Mouse (Mus musculus) gastrocnemius, adult 18-20 months (tissue): ENCODE measurements around the gene Cst11. TPM values are rescaled to one million over a fixed set of nuclear protein-coding genes. Genes with fewer than 3 reads are reported as not detected.
"Not testable (repeated sequence)": the region's sequence is repeated elsewhere in the genome, so short reads cannot be mapped to it uniquely, and the experiment has no call there.

Experiments used
- DNase-seq: peaks from one replicate; pipeline ENCODE4 v3.0.0; 2021; ENCODE audit warnings: low spot score
- long read RNA-seq, 2 experiments: library from polyadenylated mRNA; stranded (forward); transcript quantifications; one replicate each; pipeline ENCODE4 v2.0.0; 2021
- total RNA-seq, 2 experiments: library from RNA; stranded (reverse); gene quantifications; 2 replicates each; pipeline ENCODE4 v1.2.3; 2021

The Cst11 gene
- not detected for total RNA-seq
- long read RNA-seq, experiment 1: 0 reads
- long read RNA-seq, experiment 2: 0 reads

DNA sequence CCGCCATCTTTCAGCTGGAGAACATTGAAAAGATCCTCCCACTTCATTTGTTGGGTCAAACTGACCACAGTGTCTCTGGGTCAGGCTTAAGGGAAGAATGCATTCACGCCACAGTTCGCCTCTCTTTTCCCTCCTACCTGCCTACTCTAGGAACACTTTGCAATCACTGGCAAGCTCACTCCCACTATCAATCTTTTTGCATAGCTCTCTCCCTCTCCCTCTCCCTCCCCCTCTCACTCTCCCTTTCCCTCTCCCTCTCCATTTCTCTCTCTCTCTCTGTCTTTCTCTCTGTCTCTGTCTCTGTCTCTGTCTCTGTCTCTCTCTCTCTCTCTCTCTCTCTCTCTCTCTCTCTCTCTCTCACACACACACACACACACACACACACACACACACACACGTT lies at the start of gene Cst11:
Gene Cst11, minus strand, starts transcription at position 101 of the 400 bp plus-strand sequence.
- DNase-seq: not testable (repeated sequence)

DNA sequence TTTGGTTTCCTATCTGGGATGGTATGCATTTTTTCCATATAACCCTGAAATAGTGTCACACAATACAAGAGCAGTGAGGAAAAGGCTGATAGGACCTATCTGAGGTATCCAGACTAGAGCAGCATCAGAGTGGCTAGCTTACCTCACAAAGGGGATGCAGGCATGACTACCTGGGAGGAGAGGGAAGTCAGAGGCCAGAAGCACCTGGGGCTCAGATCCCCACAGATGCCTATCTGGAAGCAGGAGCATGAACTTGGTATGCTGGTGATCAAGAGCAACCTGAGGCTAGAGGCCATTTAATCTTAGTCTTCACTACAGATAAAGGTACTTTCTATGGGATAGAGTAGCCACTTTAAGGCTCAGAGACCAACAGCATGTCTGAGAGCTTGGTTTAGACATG lies 48.6 kb upstream of the Cst11 start, which contains the start of gene Cst13:
Gene Cst13, plus strand, starts transcription at position 173 of the 400 bp plus-strand sequence.
- no peak for DNase-seq

DNA sequence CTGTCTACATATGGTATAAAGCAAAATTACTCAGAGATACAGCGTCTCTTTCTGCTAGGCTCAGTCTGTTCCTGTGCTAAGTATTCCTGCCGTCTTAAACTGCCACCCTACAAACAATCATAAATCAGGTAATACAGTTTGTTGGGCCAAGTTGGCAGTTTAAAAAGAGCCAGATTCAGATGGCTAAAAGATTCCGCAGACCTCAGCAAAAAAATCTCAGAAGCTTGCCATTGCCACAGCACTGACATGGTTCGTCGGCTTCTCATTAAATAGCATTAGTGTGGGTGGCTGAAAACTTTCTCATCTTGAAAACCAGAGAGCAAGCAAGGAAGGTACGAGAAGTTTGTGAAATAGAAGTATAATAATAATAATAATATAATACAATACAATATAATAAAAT lies 35.4 kb upstream of the Cst11 start:
- no peak for DNase-seq

DNA sequence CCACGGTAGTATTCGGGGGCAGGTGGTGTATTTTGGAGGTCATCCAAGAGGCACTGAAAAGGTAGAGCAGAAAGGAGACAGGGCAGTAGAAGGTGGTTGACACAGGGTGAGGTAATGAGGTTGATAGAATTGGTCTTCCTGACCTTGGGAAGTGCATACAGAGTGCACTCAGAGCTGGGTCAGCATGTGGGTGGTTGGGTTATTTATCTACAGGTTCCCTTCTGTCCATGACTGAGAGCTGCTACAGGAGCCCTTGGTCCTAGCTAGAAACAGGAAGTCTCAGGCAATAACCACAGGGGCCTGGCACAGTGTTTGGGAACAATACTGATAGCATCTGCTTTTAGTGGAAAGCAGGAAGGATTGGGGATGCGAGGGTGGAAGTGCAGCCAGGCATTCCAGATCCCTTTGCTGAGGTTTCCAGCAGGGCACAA lies 30.2 kb upstream of the Cst11 start:
- no peak for DNase-seq

DNA sequence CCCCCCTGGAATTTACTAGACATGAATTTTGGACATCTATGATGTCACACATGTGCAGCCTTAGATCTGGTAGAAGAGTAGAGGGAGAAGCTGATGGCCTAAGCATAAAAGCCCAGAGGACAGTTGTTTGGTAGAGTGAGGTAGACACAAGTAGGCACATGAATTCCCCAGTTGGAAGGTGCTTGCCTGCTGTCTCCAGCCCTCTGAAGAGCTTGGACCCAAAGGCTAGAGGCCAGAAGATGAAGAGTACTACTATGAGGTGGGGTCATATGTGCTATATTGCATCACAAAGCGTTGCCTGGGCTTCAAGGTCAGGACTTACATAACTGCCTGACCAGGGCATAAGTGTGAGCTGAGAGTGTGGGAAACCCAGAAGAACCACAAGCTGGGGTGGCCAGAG lies 27.2 kb upstream of the Cst11 start, which contains the start of gene Cst8:
Gene Cst8, plus strand, starts transcription at position 301 of the 400 bp plus-strand sequence.
- DNase-seq: no peak

DNA sequence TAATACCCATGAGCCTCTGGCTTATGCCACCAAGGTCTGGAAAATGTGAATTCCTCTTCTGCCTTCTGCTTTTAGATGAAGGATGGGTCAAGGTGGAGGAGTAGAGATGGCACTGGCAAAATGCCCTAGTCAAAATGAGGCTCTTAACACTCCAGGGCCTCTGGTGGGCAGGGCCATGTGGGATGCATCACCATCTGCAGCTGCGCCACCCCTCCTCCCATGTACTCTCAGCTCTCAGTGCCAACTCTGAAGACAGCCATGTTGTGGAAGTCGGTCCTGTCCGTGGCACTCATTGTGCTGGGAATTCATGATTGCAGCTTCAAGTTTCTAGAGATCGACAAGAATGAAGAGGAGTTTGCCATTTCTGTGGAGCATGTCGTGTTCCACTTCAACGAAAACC lies 17.8 kb upstream of the Cst11 start, which contains the start of gene Cst12:
Gene Cst12, plus strand, starts transcription at position 220 of the 400 bp plus-strand sequence.
- no peak for DNase-seq

DNA sequence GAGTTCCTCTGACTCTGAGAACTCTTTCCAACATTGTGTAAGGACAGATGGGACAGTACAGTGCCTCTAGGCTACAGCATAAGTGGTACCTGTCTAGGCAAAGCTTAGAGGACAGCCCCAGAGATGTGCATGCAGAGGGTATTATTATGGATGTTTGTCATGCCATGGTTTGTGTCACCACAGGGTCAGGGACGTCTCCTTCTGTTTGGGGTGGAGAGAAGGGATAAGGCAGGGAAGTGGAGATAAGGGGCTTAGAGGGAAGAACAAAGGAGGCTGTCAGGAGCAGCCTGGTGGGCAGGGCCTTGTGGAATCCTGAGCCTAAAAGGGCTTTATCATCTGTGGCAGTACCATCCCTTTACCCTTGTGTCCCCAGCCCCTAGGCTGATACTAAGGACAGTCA lies 10.4 kb upstream of the Cst11 start, which contains the start of gene 8030411F24Rik:
Gene 8030411F24Rik, plus strand, starts transcription at position 301 of the 400 bp plus-strand sequence.
- DNase-seq: no peak

DNA sequence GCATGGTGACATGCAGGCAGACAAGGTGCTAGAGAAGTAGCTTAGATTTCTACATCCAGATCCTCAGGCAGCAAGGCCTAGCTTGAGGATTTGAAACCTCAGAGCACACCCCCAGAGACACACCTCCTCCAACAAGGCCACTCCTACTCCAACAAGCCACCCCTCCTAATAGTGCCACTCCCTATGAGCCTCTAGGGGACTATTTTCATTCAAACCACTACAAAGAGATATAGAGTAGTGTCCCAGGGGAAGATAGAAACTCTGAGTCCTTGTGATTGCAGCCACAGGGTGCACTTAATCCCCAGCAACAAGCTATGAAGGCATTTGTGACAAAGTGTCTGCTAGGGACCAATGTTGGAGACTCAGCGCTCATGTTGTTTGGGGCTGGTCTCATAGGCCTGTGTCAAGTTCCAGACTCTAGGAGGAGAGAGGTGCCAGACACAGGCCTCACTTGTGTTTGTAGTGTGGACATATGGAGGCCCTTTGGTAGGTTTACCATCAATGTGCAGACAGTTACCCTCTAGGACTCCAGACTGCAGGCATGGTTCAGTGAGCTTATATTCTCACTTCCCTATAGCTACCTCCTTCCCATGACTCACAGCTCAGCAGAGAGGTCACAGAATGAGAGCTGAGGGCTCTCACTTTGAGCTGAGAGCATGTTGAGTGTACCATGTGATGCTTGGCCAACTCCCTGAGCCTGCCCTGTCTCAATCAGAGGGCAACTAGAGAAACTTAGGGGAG lies 7.5 kb downstream of the Cst11 start:
- no peak for DNase-seq

DNA sequence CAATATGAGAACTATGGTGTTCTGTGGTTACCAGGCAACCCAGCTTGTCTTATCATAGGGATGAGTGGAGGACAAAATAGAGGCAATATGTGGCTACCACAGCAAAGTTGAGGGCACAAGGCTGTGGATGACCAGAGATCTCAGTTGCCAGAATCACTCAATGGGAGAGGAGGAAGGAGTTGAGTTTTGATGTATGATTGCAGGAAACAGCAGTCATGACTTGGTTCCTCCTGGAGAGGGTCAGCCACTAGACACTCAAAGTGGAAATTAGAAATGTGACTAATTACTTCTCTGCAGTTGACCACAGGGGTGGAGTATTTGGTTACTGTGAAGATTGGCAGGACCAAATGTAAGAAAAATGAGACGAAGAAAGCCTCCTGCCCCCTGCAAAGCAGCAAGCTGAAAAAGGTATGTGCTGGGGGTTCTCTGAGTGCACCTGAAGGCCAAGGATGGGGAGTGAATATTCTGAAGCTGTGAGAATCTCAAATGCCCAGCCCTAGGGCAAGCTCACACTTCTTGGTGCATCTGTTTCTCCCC lies 16.9 kb downstream of the Cst11 start:
- peak; percentile 24 for DNase-seq

DNA sequence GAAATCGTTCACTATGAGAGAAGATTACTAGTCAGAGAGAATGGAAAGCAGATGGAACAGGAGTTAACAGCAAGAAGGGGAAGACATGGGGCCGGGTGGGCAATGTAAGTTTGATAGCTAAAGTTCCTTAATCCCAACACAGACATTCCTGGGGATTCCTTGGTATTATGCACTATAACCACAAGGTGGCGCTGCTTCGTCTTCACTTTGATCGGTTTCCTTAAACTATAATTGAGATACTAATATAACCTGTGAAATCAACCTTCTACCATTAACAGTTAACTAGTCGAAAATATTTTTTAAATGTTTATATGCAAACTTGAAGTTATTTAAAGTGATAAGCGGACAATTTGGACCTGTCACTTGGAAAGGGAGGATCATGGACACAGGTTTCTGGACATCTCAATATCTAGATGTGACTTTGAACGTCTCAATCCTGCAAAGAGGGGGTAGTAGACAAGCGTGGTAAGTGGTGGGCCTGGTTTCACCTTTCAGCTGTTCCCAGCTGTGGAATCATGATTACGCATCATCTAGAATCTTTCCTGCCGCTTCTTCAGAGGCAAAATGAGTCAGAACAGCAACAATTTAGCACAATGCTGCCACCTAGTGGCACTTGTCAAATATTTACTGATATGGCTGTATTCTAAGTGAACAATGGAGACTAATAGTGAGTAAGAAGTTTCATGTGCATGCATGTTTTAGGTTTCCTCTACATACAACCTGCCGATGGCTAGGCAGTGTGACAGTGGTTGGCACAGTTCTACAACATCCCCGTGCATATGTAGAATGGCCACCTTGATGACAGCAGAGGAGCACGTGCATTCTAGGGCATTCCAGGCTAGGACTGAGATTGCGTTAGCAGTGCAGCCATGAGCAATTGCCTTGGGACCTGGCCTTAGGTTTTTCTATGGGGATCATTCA lies 19.1 kb downstream of the Cst11 start:
- DNase-seq: peak; percentile 80

DNA sequence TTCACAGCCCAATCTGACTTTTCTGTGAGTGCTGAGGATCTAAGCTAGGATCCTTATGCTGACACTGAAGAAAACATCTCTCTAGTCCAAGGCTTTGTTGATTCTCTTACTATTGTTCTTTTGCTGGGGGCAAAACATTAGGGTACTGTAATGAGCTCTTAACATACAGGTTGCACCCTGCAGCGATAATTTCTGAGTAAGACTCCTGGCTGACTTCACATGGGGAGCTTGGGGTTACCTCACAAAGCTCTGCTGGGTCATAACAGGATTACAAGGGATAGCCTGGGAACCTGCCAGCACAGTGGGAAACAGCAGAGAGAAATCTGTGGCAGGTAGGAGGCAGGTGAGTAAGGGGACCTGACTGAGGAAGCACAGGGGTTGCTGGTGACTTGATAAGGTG lies 21.2 kb downstream of the Cst11 start, which contains the start of gene Cstl1:
Gene Cstl1, plus strand, starts transcription at position 301 of the 400 bp plus-strand sequence.
- no peak for DNase-seq

DNA sequence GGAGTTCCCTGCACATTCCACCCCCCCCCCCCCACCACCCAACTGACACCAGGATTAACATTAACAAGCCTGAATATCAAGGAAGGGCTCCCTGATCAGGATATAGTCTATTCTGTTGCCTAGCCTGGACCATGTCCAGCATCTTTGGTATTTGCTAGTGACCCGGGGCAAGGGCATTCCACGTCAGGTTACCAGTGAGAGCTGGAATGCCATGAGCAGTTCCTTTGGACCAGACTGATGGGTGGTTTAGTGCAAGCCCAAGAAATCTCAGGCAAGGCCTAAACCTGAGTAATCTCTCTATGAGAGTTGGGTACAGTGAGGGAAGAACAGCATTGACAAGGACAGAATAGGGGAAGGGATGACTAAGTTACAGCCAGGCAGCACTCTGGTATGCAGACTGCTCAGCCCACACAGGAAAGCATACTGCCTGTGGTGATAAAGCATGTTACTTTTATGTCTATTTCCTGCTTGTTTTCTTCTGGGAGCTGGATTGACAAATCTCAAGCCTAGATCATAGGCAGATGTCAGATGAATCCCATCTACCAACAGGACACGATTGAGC lies 27.4 kb downstream of the Cst11 start:
- no peak for DNase-seq

DNA sequence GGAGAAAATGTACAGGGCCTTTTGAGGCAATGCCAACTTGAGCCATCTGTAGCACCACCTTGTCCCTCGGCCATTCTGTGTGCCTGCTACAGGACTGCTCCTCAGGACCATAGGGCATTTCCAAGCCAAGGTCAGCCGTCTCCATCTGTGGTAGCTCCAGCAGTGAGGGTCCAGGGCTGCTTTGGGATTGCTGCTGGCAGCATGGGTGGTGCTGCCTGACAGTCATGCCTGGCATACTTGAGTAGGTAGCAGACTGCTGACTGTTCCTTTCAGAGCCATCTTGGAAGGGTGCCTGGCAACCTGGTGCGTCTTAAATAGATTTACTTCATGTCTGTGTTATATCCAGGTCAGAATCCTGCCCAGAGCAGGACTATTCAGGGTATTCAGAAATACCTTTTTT lies 28.3 kb downstream of the Cst11 start:
- peak; percentile 78 for DNase-seq

DNA sequence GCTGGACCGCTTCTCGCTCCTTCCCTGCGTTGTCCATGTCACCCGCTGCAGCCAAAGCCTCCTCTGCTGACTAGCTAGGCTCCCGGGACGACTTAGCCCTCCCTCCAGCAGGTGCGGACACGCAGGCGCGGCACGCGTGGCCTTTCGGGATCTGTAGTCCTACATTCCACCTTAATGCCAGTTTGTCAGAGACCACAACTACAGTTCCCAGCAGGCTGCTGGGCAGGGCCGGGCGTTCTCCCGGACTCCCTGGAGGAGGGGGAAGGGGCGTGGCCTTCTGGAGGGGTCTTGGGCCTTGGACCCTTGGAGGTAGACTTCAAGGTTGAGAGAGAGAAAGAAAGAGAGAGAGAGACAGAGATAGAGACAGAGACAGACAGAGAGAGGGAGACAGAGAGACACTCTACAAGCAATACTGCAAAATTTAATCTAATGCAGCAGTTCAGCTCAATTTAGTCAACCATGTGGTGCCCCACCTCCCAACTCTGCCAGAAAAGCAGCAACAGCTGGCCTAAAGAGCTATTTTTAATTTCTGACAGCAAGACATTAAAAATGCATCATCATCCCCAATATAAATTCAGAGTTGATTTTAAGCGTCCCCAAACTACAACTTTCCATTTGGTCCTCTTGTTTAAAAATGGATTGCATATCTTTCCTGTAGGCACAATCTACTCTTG lies 38.8 kb downstream of the Cst11 start, which contains the start of gene Napb:
Gene Napb, minus strand, starts transcription at position 141 of the 674 bp plus-strand sequence.
- DNase-seq: peak; percentile 96

DNA sequence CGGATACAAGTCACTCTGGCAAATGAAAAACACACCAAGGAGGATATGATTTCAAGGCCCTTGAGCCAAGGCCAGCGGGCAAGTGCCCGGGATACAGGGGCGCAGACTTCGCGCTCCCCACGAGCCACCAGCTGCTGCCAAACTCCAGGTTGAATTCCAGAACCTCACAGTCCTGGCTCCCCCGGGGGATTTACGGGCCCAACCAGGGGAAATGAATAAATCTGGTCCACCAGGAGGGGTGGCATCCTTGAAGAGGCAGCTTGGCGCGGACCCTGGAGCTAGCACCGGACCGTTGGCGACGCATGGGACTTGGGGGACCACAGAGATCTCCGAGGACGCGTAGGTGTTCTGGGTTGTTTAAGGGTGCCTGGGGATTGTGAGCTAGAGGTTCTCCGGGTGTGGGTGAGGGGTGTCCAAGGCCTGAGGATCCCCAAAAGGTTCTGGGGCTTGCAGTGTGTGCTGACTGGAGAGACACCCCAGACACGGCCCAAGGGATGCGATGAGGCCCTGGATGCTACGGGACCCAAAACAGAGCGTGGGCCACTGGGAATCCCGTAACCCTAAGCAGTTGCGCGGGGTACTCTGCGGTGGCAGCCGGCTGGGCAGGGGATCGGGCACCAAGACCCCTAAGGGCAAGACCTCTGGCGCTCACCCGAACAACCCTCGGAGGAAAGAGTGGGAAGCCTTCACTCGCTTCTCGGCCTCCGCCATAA lies 39.5 kb downstream of the Cst11 start:
- DNase-seq: peak; percentile 59

DNA sequence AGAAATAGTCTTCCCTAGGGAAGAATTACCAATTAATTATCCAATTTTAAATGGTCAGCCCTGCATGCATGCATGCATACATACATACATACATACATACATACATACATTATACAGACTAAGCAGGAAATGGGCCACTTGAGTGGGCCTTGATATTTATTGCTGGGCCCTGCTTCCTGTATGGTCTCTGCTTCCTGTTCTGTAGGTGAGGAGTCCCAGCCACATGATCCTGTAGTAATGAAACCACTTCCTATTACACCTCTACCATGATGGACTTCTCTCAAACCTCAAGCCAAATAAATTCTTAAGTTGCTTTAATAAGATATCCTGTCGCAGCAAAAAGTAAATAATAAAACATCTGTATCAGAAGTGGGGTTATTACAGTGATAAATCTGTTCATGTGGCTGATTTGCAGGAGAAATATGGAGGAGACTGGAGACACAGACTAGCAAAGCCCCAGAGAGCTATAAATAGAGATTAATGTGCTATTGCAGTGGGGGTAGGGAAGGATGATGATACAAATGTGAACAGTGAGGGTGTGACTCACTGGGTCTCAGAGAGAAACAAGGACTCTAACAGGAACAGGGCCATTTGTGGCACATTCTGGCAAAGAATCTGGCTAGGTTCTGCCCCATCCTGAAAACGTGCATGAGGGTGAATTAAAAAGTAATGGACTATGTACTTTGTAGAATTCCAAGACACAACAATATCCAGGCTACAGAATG lies 51.9 kb downstream of the Cst11 start:
- DNase-seq: no peak
